Mouse (Mus musculus) mouse embryonic stem cell (cell line): ENCODE data around the gene B3glct.

Experiments used
- in situ Hi-C, 2 experiments: fragments of 300-500 bp; cut with MboI; formaldehyde crosslinking; loops; 1 replicate in 1 of 2; 3 replicates in 1 of 2; pipeline ENCODE4 v1.14.3; 2019 to 2020; ENCODE audit warnings: low sequenced_read_pairs in 2 of 2, low pct_unique_long_range_greater_than_20kb in 1 of 2, mixed read lengths in 1 of 2; ENCODE audit not compliant: unreplicated experiment in 1 of 2

B3glct gene

DNA sequence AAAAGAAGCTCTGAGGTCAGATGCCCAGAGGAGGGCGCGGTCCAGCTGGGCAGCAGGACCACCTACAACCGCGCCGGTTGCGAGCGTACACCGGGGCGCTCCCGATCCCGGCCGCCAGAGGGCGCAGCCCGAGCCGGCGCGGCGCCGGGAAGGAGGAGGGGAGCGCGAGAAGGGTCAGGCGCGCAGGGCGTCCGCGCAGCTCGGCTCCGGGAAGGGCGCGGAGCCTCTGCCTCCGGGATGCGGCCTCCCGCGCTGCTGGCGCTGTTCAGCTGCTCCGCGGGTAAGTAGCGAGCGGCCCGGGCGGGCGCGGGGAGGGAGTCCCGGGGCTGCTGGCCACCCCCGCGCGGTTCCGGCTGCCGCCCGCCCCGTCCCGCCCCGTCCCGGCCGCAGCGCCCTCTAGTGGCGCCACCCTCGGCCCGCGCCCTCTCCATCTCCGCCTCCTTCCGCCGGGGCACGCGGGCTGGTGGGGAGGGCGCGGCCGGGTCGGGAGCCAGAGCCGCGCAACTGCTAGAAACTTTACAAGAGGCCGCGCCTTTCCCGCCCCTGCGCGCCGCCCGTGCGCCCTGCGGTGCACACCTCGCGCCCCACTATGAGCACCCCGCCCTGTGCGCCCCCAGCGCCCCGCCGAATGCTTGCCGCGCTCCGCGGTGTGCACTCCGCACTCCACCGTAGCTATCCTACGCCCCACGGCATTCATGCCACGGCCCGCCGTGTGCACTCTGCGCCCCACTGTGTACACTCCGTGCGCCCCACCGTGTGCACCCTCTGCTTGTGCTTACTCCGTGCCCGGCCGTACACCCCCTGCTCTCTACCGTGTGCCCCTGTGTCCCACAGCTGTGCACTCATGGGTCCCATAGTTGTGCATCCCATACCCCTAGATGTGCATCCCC lies at the start of gene B3glct:
Gene B3glct (plus strand): TSS at position 131 of the 890 bp plus-strand sequence.
- in situ Hi-C loops, result no loop called here

DNA sequence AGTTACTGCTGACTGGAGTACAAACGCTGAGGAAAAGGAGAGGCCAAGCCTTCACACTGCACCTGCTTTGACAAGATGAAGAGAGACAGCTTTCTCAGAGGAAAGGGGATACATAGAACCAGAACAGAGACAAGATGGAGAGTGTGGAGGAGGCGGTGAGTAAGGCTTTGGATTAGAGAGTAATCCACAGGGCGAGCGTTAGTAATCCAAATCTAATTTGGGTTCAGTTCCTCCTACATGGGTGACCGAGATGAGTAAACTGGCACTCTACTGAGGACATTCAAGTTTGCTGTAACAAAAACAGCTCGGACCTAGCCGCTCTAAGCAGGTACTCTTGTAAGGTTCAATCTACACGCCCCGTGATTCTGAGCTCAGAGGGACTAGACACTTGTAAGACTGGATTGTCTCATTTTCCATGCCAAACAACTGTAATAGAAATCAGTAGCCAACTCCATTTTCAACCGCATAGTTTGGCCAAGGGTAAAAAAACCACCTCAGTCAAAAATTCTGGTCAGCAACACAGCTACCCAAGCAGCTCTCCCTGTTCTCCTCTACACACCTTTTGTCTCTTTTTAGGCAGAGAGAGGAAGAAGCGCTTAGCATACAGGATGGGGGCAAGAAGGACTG lies 43.5 kb upstream of the B3glct start:
- in situ Hi-C loops, result no loop called here

- in situ Hi-C loops, result no loop called here
These were observed 42.5 kb upstream of the B3glct start for GRCm38 (mm10) chr5:149635556-149635955.

GRCm38 (mm10) chr5:149636075-149636920 lies 41.7 kb upstream of the B3glct start, which contains the start of gene Hsph1:
Gene Hsph1, minus strand, starts transcription at chr5:149636376.
- in situ Hi-C loops, result no loop called here

DNA sequence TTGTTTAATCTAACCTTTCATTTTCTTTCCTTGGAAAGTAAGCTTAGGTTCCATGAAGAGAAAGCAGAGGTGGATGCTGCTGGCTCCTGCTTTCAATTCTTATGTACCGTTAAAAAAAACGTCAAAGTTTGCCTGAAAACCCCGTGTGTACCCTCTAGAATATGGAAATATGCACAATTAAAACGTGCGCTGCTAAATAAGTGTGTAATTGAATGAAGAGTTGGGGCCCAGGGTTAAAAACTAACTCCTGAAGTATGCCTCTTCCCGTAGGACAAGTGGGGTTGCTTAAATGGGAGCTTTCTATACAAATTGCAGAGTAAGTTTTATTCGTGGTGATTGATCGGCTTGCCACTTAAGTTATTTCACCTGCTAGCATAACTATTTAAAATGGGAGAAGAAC lies 40.7 kb upstream of the B3glct start:
- in situ Hi-C loops, result no loop called here

DNA sequence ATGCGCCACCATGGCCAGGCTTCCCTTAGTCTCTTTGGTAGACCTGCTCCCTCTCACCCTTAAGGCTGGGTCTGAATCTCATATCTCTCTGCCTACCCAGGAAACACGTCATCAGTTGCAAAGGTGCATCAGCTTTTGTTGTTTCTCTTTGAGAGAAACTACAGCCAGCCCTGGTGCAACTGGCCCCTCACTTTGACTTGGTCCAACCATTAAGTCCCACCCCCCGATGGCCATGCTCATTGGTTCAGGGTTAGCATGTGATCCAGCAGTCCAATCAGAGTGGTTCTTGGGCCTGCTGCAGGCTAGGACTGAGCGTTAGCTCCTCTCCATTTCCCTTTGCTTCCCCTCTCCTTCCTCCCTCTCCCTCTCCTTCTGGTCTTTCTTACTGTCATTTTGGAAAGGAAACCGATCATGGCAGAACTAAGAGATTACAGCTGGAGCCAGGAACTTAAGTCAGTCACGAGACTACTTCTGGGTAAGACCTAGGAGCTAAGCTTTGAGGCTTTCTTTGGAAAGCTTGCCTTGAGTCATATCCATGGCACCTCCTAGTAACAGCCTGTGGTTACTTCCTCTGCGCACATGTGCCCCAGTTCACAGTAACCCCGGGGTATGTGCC lies 36.6 kb upstream of the B3glct start:
- in situ Hi-C loops, result no loop called here

DNA sequence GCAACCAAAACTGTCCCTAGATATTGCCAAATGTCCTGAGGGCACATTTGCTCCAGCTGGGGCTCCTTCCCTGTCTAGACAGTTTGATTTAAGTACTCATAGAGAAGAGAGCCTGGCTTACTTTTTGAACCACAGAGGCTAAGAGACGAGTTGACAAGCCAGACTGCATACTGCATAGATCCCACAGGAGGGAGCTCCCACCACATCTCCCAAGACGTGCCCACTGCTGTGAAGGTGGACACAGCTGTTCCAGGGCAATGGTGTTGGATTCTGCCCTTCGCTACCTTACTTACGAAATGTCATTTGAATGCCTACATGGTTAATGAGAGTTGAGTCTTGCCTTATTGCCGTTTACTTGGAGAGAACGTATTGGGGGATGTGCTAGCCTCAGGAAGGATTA lies 35.7 kb upstream of the B3glct start:
- in situ Hi-C loops, result no loop called here

GRCm38 (mm10) chr5:149642783-149643509 lies 35.1 kb upstream of the B3glct start:
- in situ Hi-C loops, result no loop called here

DNA sequence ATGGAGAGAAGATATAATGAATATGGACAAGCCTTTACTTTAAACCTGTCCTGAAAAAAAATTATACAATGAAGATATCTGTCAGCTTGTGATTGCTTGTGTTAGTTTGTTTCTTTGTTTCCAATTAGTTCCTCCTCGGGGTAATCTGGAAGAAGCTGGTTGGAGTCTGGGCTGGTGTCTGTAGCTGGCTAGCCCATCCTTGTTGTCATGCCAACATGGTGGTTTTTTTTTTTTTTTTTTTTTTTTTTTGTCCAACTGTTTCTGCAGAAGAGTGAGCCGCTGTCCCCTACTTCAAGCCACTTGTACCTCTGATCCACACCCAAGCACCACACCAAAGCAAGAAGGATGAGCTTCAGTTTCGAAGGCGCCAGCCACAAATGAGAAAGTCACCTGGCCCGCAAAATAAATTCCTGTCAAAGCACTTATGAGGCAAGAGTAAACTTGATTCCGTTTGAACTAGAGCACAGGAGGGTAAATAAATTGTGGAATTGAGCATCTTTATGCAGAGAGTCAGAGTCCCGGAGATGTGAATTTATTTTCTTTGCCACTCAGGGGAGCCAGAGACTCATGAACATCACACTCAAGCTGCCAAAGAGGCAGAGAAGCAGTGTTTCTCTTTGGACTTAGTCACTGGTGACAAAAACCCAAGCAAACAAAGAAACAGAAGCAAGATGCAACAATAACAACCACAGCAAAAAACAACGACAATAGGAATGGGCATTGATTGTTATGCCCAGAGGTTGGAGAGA lies 30.5 kb upstream of the B3glct start:
- in situ Hi-C loops, result no loop called here

DNA sequence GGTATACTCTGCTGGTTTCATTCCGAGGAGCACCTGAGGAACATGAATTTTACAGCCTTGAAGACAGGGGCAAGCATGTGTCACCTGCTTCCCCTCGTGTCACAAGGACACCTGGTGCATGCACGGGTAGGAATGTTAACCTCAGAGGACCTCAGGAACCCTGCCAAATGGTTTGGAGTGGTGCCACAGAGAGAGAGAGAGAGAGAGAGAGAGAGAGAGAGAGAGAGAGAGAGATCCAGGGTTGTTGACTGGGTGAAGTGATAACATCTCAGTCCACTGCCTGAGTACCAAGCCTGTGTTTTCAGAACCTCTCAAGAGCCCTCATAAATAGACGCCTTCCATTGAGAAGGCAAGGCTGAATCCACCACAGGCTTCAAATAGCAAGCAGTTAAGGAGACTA lies 29.8 kb upstream of the B3glct start:
- in situ Hi-C loops, result no loop called here

GRCm38 (mm10) chr5:149648895-149649406 lies 29.1 kb upstream of the B3glct start:
- in situ Hi-C loops, result no loop called here

GRCm38 (mm10) chr5:149649499-149650178 lies 28.4 kb upstream of the B3glct start:
- in situ Hi-C loops, result no loop called here

DNA sequence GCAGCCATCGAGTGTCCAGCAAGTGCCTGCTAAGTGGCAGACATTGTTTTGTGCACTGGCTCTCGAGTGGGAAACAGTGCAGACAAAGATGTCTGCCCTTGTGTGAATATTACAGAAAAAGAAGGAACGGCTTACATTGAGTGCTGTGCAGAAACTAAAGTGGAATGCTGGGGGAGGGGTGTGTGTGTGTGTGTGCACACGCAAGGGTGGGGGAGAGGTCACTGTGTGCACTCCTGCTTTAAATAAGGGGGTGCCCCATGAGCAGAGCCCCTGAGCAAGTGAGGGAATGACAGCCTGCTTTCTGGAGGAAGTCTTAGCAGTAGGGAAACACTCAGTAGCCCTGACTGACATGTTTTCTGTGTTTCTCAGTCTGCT lies 27.9 kb upstream of the B3glct start:
- in situ Hi-C loops, result no loop called here

DNA sequence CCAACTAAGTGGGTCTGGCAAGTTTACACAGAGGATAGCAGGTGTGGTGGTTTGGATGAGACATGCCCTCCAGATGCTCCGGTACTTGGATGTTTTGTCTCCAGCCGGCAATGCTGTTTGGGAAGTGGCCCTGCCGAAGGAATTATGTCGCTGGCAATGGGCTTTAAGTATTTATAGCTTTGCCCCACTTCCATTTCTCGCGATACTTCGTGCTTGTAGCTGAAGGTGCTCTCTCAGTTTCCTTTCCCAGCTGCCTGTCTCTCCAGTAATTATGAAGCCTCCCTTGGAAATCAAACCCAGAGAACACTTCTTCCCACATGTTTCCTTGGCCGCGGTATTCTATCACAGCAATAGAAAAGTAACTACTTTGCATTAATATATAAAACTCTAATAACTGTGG lies 22.4 kb upstream of the B3glct start:
- in situ Hi-C loops, result no loop called here

DNA sequence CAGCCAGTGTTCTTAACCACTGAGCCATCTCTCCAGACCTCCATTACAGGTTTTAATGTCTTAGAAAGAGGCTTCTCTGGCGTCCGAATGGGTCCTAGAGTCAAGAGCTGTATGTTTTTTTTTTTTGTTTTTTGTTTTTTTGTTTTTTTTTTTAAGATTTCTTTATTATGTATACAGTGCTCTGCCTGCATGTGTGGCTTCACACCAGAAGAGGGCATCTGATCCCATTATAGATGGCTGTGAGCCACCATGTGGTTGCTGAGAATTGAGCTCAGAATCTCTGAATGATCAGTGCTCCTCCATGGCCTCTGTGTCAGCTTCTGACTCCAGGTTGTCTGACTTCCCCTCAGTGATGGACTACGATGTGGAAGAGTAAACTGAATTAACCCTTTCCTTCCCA lies 20.0 kb upstream of the B3glct start:
- in situ Hi-C loops, result no loop called here

- in situ Hi-C loops, result no loop called here
These were observed 19.2 kb upstream of the B3glct start for GRCm38 (mm10) chr5:149658741-149659413.
